Mouse (Mus musculus) bone marrow macrophage, adult 2 months (primary cell): ENCODE results near the gene Arhgap5. TPM values are rescaled to one million over a fixed set of nuclear protein-coding genes. Genes with fewer than 3 reads are reported as not detected.
"Not testable (repeated sequence)": the region's sequence is repeated elsewhere in the genome, so short reads cannot be mapped to it uniquely, and the experiment has no call there.

Experiments
- H3K27ac ChIP-seq: 2 replicates; pipeline ENCODE4 v1.5.1; 2012; ENCODE audit warnings: low read depth, low read length; ENCODE audit not compliant: insufficient read depth
- H3K4me1 ChIP-seq: 2 replicates; pipeline ENCODE4 v1.6.1; 2012; ENCODE audit warnings: low read length; ENCODE audit not compliant: control insufficient read depth, insufficient read depth
- H3K4me3 ChIP-seq: 2 replicates; pipeline ENCODE4 v1.5.1; 2012; ENCODE audit warnings: mild to moderate bottlenecking, low read length, moderate library complexity; ENCODE audit not compliant: insufficient read depth
- CTCF ChIP-seq: IDR thresholded peaks from 2 replicates; pipeline ENCODE4 v1.5.1; 2012; ENCODE audit warnings: low read depth, mild to moderate bottlenecking, low read length, moderate library complexity
- POLR2A ChIP-seq: IDR thresholded peaks from 2 replicates; pipeline ENCODE4 v1.6.1; 2012; ENCODE audit warnings: mild to moderate bottlenecking, low read depth, low read length, borderline replicate concordance
- polyA plus RNA-seq: library from polyadenylated mRNA; stranded (reverse); fragments of >200 nt; gene quantifications from 2 replicates; pipeline ENCODE4 v1.2.4, GENCODE M21; 2012; ENCODE audit not compliant: missing spikeins, insufficient read depth, insufficient read length

Arhgap5 gene
- polyA plus RNA-seq, 1 experiment, result 23.0 TPM

DNA sequence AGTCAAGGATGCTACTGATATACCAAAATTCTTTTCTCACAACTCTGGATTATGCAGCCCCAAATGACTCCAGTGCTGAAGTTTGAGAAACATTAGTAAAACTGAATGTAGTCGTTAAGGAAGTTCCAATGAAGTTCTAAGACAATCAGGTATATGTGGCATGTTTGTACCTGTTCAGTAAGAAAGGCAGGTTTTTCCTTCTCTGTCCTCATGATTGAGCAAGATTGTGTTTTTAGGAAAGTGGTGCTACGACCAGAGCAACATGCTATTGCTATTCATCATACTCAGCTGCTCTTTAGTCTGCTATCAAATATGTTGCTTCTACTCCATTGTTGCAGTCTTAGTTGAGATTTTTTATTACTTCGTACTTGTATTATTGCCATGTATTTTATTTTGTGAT lies 26.0 kb downstream of the Arhgap5 start:
- no peak for TF ChIP-seq POLR2A
- no peak for TF ChIP-seq CTCF
- Histone ChIP-seq H3K4me1 (0 out of 2 replicates have a peak, but pooled peaks cover 2% of the 10 kb centered on the region), H3K4me3 (no peak overlapping the region), H3K27ac (no peak overlapping the region)

DNA sequence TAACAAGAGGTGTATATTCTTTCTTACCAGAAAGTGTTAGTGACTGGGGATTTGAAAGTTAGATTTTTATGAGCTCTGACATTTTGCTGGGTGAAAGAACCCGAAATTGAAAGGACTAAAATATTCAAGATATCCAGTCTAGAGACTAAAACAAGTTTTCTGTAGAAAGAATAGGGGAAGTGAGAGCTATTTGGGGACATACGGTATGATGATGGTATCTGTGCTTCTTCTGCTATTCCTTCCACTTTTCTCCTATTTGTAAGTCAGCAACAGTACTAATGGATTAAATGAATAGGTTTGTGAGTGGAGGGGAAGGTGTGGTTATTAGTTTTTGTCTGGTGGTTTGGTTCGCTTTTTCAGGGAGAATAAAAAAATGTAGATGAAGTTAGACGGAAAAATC lies 37.5 kb downstream of the Arhgap5 start:
- TF ChIP-seq CTCF (no peak), POLR2A (no peak)

DNA sequence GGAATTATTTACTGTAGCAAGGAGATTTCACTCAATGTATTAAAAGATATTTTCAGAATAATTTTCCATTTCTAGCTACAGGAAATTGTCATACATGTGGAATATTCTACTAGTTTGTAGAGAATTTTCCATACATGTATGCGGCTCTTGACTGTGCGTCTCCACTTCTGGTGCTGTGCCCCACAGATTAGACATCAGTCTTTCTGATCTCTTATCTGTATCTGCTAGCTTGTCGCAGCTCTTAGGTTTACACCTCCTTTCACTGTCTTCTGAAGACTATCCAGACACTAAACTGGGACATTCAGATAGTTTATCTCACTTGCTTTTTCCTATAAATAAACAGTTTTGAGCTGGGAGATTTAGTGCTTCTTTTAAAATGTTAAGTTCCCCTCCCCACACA lies 40.8 kb downstream of the Arhgap5 start:
- no peak for TF ChIP-seq CTCF
- no peak for TF ChIP-seq POLR2A
- Histone ChIP-seq H3K27ac (no peak overlapping the region), H3K4me1 (peaks cover 2% of the 10 kb centered on the region; the same call in 1 of the 2 replicates), H3K4me3 (no peak overlapping the region)

More for the DNA sequence above, 37.5 kb downstream of the Arhgap5 start:
- no peak overlapping the region for H3K4me3 ChIP-seq
- H3K4me1 ChIP-seq, result peaks cover 2% of the 10 kb centered on the region; the same call in 1 of the 2 replicates
- H3K27ac ChIP-seq, result no peak overlapping the region

DNA sequence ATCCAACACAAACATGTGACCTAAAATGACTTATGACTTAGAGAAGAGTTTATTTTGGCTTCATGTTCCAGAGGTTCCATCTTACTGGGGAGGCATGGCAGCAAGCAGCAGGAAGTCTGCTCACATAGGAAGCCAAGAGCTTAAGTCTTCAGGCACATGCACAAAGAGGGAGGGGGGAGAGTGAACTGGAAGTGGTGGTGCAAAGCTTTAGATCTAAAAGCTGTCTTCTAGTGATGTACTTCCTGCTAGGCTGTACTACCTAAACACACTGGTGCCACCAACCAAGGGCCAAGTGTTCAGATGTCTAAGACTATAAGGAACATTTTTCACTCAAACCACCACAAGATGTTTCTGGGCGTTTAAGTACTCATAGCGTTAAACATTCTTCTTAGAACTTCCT lies 48.3 kb downstream of the Arhgap5 start:
- Histone ChIP-seq H3K4me1 (0 out of 2 replicates have a peak, but pooled peaks cover 2% of the 10 kb centered on the region), H3K27ac (no peak overlapping the region), H3K4me3 (no peak overlapping the region)
- TF ChIP-seq POLR2A, result no peak
- no peak for TF ChIP-seq CTCF

DNA sequence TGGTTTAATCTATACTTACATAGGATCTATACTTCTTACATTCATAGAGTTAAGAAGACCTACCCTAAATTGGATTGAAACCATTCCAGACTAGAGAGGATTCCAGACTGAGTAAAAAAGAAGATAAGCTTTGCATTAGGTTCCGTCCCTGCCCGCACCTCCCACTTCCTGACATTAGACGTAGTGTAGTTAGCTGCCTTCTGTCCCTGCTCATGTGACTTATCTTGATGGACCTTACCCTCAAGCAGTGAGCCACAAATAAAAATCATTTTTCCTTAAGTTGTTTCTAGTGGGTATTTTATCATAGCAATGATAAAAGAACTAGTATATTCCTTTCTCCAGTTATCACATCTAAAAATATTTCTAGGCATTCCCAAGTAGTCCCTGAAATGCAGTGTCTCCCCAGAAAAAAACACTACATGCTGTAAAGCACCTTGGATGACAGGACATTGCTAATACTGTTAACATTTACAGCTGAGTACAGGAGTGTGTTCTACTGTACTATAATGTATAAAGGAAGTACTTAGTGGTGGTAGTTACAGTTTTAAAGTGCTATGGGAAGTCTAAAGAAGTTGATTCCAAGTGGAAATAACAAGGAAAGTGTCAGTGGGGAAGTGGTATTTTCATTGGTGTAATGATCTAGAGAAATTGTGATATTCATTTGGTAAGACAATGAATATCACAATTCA lies 51.6 kb downstream of the Arhgap5 start:
- H3K4me3 ChIP-seq, result no peak overlapping the region
- 0 out of 2 replicates have a peak, but pooled peaks cover 2% of the 10 kb centered on the region for H3K4me1 ChIP-seq
- TF ChIP-seq POLR2A (no peak), CTCF (no peak)
- no peak overlapping the region for H3K27ac ChIP-seq

DNA sequence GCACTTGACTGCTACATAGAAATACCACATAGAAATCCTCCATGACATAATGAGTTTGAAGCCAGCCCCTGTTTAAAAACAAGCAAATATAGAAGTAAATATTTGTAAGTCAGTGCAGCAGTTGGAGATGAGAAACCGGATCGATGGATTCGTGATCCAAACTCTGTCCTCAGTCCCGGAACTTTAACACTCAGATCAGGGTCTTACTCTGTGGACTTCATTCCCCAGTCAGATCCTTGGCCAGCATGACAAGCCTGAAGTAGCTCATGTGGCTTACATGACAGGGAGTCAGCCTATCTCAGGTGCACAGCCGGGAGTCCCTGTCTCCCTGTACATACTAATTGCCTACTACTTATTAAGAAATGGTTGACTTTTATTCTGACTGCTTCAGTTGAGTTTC lies 61.9 kb downstream of the Arhgap5 start:
- Histone ChIP-seq H3K4me3 (no peak overlapping the region), H3K27ac (no peak overlapping the region), H3K4me1 (no peaks in the 10 kb centered on the region)
- no peak for TF ChIP-seq POLR2A
- no peak for TF ChIP-seq CTCF

DNA sequence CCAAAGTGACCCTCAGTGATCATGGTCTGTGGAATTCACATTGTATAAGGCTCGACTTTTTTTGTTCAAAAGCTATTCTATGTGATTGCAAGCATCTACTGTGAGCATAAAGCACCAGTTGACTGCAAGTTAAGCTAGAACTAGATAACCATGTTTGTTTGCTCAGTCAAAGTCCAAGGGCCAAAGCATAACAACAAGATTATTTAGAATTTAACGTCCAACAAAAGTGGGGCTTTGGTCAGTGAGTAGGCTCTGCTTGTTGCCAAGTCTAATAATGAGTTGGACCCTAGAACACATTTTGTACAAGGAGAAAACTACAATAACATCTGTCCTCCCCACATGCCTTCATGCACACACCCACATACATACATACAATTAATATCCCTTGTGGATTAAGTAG lies 69.6 kb downstream of the Arhgap5 start:
- Histone ChIP-seq H3K4me1 (no peaks in the 10 kb centered on the region), H3K4me3 (no peak overlapping the region), H3K27ac (no peak overlapping the region)
- TF ChIP-seq CTCF (no peak), POLR2A (no peak)

DNA sequence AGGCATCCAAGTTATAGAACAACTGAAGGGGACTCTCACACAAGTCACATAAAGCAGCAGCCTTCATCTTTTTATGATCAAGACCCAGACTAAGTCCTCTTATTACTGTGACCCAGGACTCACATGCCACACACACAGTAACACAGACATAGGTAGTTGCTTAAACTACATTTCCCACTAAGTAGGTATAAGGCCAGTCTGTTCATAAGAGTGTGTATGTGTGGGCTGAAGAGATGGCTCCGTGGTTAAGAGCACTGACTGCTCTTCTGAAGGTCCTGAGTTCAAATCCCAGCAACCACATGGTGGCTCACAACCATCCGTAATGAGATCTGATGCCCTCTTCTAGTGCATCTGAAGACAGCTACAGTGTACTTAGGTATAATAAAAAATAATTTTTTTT lies 82.7 kb downstream of the Arhgap5 start:
- not testable (repeated sequence) for H3K4me1 ChIP-seq, H3K4me3 ChIP-seq, H3K27ac ChIP-seq

DNA sequence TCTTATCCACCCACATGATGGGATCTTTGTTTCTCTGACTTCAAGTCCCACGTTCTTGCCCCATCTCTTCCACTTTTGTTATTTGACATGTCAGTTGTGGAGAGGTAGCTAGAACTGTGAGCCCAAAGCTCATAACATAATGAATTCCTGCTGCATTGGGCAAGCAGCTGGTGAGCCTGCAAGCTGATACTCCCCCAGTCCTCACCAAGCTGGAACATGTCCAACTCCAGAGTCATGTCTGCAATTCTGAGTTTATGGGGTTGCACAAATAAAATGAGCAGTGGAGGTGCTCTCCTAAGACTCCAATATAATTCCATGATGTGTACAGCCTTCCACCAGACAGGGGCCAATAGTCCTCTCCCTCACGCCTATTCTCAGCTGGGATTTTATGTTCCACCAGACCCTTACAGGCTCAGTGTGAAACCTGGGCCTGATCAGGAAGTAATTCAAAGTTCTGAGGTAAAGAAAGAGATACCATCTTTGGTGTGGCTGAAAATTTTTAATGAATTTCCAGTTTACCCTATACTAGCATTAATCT lies 83.8 kb downstream of the Arhgap5 start:
- Histone ChIP-seq H3K4me1 (no peaks in the 10 kb centered on the region), H3K4me3 (no peak overlapping the region), H3K27ac (no peak overlapping the region)
- TF ChIP-seq POLR2A (no peak), CTCF (no peak)

DNA sequence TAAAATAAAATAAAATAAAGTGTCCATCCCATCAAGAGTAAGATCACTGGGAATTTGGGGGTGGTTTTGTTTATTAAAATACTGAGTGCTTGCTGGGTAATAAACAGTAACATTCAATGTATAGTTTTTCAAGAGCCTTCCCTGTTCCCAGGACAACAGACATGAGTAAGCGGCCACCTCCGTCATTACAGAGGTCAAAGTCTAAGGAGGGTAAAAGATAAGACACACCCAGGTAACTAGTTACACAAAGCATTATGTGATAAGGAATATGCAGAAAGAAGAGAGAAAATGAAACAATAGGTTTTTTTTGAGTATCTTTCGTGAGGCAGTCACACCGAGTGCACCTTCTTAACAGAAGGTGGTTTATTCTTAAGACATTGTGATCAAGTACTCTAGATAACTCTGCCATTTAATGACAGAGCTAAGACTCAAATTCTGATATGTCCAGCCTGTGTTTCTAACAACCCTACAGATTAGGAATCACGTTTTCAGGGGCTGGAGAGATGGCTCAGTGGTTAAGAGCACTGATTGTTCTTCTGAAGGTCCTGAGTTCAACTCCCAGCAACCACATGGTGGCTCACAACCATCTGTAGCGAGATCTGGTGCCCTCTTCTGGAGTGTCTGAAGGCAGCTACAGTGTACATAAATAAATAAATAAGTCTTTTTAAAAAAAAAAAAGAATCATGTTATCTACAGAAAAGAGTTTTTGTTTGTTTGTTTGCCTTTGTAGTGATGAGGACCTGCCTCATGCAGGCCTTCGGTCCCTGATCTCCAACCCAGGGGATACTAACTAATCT lies 91.8 kb downstream of the Arhgap5 start:
- Histone ChIP-seq H3K4me3 (no peak overlapping the region), H3K27ac (no peak overlapping the region), H3K4me1 (peaks cover 4% of the 10 kb centered on the region; the same call in 1 of the 2 replicates)
- no peak for TF ChIP-seq CTCF
- TF ChIP-seq POLR2A, result no peak
